Mouse (Mus musculus) ES-E14 (cell line): ENCODE data around the gene Irx6.

Experiments
- CHD2 ChIP-seq: IDR thresholded peaks from 2 replicates; pipeline ENCODE4 v1.6.1; 2014; ENCODE audit warnings: mild to moderate bottlenecking, low read depth, low read length, inconsistent platforms
- HCFC1 ChIP-seq: IDR thresholded peaks from 2 replicates; pipeline ENCODE4 v1.6.1; 2012; ENCODE audit warnings: low read length, inconsistent platforms, borderline replicate concordance; ENCODE audit not compliant: insufficient read depth
- MAFK ChIP-seq: IDR thresholded peaks from 2 replicates; pipeline ENCODE4 v1.6.1; 2014; ENCODE audit warnings: mild to moderate bottlenecking, low read depth, low read length, inconsistent platforms; ENCODE audit not compliant: insufficient read depth
- ZC3H11A ChIP-seq: IDR thresholded peaks from 2 replicates; pipeline ENCODE4 v1.6.1; 2012; ENCODE audit warnings: low read depth, mild to moderate bottlenecking, inconsistent platforms, low read length, borderline replicate concordance
- ZNF384 ChIP-seq: IDR thresholded peaks from 2 replicates; pipeline ENCODE4 v1.6.1; 2012; ENCODE audit warnings: low read depth, low read length, inconsistent platforms

DNA sequence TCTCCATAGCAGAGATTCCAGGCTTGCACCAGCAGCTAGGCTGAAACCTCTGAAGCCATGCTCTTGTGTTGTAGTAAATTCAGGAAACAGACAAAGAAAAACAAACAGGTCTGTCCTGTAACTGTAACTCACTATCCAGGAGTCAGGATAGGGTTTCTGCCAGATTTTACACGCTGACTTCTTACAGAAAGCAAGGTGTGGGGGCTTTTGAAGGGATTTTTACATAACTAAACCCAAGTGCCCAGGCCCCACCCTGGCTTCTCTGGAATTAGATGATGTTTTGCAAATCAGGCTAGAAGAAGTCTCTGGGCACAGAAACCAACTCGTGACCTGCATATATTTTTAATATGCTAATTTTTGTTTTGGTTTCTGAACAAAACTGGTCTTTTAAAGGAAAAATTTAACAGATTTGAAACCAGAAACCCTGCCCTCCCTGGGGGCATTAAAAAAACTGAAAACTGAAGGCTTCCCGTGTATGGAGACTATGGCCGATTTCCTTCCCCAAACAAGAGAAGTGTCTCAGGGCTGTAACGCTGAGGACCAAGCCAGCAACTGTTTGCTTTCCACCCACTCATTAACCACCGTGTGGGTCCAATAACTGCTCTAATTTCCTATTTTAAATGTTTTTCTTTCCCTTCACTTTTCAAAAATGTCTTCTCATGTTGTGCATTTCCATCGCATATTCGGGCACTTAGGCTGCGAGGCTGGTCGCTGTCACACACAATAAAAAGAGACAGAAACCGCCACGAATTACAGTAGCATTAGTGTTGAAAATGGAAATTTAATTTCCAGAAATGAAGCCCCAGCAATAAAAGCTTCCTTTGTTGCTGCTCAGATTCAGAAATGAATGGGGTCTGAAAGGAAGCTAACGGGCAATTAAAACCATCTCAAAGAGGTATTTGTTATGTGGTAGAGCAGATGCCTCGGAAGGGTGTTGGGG lies 45.1 kb upstream of the Irx6 start:
- no peak for TF ChIP-seq MAFK
- no peak for TF ChIP-seq ZC3H11A
- TF ChIP-seq CHD2 = no peak
- no peak for TF ChIP-seq HCFC1
- no peak for TF ChIP-seq ZNF384
